Mouse (Mus musculus) liver, embryonic 14.5 days (tissue): ENCODE results near the gene Rnf11.

Experiments
- CTCF ChIP-seq: IDR thresholded peaks from 2 replicates; pipeline ENCODE4 v1.5.1; 2016; ENCODE audit warnings: antibody characterized with exemption, low read depth, control low read depth
- EP300 ChIP-seq: IDR thresholded peaks from 2 replicates; pipeline ENCODE4 v1.6.1; 2016; ENCODE audit warnings: antibody characterized with exemption, low read depth

- peak; percentile 32; the same call in 1 of the 2 replicates for TF ChIP-seq CTCF
- TF ChIP-seq EP300: no peak
Observed at GRCm38 (mm10) chr4:109430250-109430649, 54.3 kb downstream of the Rnf11 start.
